Mouse (Mus musculus) CH12.LX (cell line): ENCODE measurements around the gene Med11.

Source experiments
- CHD2 ChIP-seq: IDR thresholded peaks from 2 replicates; pipeline ENCODE4 v1.6.1; 2011; ENCODE audit warnings: low read length, improper control_type of control experiment
- CTCF ChIP-seq, 2 experiments: IDR thresholded peaks in 1 of 2; conservative IDR thresholded peaks in 1 of 2; 2 replicates each; pipeline ENCODE4 v1.5.1; 2011 to 2012; ENCODE audit warnings: low read depth in 2 of 2, low read length in 2 of 2, improper control_type of control experiment in 1 of 2, inconsistent platforms in 1 of 2, mild to moderate bottlenecking in 1 of 2, moderate library complexity in 1 of 2
- NELFE ChIP-seq: IDR thresholded peaks from 2 replicates; pipeline ENCODE4 v1.6.1; 2011; ENCODE audit warnings: low read depth, low read length, improper control_type of control experiment
- NRF1 ChIP-seq: IDR thresholded peaks from 2 replicates; pipeline ENCODE4 v1.6.1; 2014; ENCODE audit warnings: low read depth, mild to moderate bottlenecking, inconsistent platforms, low read length, improper control_type of control experiment, moderate library complexity
- RCOR1 ChIP-seq: conservative IDR thresholded peaks from 2 replicates; pipeline ENCODE4 v1.6.1; 2012; ENCODE audit warnings: low read depth, mild to moderate bottlenecking, inconsistent platforms, low read length, improper control_type of control experiment
- SMC3 ChIP-seq: IDR thresholded peaks from 2 replicates; pipeline ENCODE4 v1.6.1; 2011; ENCODE audit warnings: low read depth, low read length, improper control_type of control experiment
- TBP ChIP-seq: conservative IDR thresholded peaks from 2 replicates; pipeline ENCODE4 v1.6.1; 2011; ENCODE audit warnings: low read depth, low read length, improper control_type of control experiment

- TF ChIP-seq CTCF (conservative IDR thresholded peaks at IDR 0.05 in 1 of 2, IDR thresholded peaks at IDR 0.05 in 1 of 2; ENCODE audit: low read depth in 2 of 2, low read length in 2 of 2) (no peak), SMC3 (no peak), NRF1 (no peak), TBP (no peak), NELFE (no peak), RCOR1 (no peak), CHD2 (no peak)
Observed at GRCm38 (mm10) chr11:70438728-70439374, 12.9 kb upstream of the Med11 start.
